Mouse (Mus musculus) cerebellum, adult 9-10 months (tissue): ENCODE measurements around the gene Btbd2.
A peak's percentile ranks its signal among the peaks of the same experiment; 100 is the strongest.
"Not testable (repeated sequence)": the region's sequence is repeated elsewhere in the genome, so short reads cannot be mapped to it uniquely, and the experiment has no call there.

Source experiments
- DNase-seq: peaks from one replicate; pipeline ENCODE4 v3.0.0; 2022

Btbd2 gene

DNA sequence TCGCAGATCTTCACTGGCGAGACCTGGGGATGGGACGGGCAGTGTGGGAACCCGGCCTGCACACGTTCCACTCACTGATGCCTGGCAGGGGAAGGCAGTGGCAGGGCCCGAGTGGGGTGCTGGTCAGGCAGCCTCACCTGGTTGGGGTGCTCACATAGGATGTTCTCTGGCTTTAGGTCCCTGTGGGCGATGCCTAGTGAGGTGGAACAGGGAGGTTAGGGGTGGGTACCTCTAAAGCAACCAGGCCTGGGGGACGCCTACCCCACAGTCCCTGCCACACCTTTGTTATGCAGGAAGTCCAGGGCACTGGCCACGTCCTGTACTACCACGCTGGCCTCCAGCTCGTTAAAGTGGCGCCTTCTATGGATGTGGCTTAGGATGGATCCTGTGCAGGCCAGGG, 12.1 kb upstream of the Btbd2 start:
- DNase-seq = no peak

GRCm38 (mm10) chr10:80668614-80669013, 11.7 kb upstream of the Btbd2 start:
- DNase-seq = peak; percentile 82

- DNase-seq = no peak
Measured at GRCm38 (mm10) chr10:80666837-80667412, 10.1 kb upstream of the Btbd2 start.

GRCm38 (mm10) chr10:80665981-80666733, 9.3 kb upstream of the Btbd2 start:
- no peak for DNase-seq

DNA sequence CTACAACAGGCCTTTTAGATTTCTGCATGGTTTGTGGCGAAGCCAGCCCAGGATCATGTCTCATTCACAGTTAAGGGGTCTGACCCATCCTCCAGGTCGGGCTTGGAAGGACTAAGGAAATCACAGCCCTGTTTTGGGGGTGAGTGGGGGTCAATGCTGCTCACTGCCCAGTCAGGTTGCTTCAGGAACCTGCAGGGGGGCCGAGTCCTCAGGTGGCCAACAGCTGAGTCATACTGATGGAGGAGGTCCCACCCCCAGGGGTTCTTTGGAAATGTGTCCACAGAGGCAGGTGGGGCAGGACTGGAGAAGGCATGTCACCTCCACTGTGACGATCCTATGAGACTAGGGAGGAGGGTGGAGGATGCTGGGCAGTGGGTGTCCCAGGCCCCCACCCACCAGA, 8.6 kb upstream of the Btbd2 start:
- peak; percentile 67 for DNase-seq

DNA sequence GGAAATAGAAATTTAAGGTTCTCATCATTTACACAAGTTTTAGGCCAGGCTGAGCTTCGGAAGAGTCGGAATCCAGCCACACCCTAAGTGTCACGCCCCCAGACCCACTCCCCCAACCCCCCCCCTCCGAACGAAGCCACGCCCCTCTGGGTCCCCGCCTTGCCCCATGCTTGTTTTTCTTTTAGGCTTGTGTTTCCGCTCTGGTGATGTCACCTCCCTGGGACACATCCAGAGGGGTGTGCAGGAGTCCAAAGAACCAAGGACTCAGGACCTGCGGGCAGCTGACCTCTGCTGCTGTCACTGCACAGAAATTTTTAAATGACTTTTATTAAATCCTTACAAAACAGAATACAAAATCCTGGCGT, 8.1 kb upstream of the Btbd2 start:
- no peak for DNase-seq

DNA sequence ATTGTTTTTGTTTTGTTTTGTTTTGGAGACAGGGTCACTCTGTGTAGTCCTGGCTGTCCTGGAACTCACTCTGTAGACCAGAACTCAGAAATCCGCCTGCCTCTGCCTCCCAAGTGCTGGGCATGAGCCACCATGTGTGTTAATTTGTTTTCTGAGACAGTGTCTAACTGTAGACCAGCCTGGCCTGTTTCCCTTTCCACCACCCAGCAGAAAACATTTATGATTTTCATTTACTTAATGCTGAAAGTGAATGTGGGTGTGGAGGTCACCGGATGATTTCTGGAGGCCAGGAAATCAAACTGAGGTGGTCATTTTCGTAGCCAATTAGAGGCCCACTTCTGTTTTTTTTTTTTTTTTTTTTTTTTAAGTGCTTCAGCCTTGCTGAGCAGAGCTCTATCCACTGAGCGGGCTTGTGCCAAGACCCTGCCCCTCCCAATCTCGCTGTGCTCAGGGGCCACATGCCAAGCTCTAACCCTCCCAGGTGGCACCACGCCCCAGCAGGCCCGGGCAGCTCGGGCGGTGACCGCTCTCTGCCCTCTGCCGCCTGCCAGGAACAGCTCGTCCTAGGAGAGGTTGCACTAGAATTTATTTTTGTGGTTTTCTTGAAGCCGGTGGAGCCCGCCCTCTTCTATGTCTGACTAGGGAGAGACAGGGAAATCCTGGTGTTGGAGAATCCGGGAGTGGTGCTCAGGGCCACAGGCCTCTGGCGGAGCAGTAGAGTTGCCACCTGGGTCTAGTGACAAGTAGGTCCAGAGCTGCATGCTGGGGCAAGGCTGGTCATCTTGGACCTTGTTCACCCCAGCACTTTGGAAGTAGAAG, 7.5 kb upstream of the Btbd2 start:
- DNase-seq = peak; percentile 81

DNA sequence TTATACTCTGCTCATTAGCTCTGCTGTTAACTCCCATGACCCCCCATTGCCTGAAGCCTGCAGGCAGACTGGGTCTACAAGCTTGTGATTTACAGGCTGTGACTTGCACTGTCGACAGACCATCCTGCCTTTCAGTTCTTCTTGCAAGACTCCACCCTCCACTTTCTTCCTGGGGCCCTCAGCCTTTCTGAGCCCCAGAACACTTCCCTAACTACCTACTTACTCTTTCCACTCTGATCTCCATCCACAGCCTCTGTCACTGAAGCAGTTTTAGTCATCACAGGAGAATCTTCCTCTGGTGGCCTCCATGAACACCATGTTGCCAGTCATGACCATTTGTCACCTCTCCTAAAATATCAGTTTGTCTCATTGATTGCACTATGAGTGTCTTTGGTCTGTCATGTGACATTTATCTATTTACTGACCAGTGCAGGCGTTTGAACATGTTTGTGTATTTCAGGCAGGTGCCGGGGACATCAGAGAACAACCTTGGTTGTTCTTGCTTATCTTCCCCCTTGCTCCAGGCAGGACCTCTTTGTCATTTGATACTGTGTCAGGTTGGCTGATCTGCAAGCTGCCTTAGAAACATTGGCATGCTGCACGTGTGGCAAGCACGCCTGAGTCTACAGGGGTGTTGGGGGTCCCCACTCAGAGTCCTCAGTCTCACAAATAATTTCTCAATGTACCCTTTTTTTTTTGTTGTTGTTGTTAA, 6.8 kb upstream of the Btbd2 start:
- no peak for DNase-seq

GRCm38 (mm10) chr10:80661149-80661548, 4.3 kb upstream of the Btbd2 start:
- DNase-seq = no peak

GRCm38 (mm10) chr10:80659213-80659612, 2.3 kb upstream of the Btbd2 start:
- DNase-seq = peak; percentile 87

DNA sequence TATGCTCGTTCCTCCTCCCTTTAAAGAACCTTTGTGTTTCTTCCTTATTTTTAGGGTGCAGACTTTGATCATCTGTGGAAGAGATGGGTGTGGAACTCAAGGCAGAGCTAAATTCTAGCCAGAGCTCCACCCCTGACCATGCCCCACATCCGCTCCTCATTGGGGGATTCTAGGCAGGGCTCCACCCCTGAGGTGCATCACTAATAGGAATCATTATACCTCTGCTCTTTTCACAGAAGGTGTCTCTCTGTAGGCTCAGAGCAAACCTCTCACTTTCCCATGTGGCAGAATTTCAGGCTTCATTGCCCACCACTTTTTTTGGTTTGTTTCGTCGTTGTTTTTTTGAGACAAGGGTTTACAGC, 2.0 kb upstream of the Btbd2 start:
- DNase-seq = no peak

DNA sequence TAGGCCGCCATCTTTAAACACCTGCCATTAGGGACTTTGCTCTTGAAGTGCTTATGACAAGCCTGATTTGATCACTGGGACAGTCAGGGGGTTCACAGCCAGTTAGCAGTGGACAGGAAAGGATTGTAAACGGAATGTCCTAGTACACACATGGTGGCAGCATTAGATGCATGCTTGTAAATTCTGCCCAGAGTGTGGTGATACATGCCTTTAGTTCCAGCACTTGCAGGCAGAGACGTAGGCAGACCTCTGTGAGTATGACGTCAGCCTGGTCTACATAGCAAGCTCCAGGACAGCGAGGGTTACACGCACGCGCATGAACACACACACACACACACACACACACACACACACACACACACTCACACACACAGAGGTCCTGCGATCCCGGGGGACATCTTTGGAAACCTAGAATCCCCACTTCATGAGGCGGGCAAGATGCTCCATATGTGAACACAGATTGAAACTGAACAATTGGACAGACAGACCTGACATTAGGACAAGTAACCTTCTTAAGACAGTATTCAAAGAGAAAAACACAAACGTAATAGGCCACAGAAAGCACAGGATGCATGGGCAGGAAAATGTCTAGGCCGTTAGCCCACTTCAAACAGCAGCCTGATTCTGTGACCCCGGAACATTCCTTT, 1.4 kb upstream of the Btbd2 start:
- peak; percentile 54 for DNase-seq

DNA sequence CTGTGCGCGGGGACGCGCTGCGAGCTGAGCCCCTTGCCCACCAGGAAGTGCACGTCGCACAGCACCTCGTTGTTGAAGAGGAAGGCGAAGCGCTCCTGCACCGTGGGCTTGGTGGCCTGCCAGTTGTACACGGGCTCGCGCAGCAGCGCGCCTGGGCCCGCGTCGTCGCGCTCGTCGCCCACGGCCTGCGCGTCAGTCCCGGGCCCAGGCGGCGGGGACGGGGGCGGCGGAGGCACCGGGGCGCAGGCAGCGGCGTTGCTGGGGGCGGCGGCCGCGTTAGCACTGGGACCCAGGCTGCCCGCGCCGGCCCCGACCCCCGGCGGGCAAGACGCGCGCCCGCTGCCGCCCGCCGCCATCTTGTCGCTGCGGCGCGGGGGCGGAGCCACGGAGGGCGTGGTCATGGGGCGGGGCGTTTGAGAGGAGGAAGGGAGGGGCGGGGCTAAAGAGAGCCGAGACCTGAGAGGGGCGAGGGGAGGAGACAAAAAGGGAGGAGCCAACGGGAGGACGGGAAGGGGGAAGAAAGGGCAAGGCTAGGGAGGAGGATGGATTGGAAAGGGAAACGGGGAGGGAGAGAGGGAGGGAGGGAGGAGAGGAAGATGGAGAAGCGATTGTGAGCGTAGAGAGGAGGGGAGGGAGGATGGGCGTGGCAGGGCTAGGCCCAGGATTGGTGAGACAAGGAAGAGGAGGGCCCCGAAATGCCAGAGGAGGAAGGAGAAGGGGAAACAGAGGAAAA, 575 bp downstream of the Btbd2 start:
- peak; percentile 98 for DNase-seq

DNA sequence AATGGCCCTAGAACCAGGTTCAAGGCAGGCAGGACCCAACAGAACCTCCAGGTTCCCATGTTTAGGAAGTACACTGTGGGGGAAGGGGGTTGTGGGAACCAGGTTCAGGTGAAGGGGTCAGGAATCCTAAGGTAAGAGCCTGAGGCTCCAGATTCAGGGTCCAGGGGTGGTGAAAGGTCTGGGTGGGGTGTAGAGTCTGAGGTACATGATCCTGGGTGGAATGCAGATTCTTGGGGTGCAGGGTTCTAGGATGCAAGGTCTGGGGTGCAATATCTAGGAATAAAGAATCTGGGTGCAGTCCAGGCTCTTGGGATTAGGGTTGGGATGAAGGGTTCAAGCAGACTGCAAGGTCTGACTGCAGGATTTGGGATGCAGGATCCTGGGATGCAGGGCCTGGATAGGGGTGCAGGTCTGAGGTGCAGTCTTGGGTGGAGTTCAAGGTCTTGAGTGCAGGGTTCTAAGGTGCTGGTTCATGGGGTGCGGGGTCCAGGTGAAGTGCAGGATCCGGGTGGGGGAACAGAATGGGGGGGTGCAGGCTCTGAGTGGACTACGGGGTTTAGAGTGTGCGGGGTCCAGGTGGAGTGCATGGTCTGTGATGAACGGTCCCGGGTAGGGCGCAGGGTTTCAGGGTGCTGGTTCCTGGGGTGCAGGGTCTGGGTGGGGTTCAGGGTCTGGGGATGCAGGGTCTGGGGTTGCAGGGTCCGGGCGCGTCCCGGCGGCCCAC, 1.3 kb downstream of the Btbd2 start:
- peak; percentile 68 for DNase-seq

DNA sequence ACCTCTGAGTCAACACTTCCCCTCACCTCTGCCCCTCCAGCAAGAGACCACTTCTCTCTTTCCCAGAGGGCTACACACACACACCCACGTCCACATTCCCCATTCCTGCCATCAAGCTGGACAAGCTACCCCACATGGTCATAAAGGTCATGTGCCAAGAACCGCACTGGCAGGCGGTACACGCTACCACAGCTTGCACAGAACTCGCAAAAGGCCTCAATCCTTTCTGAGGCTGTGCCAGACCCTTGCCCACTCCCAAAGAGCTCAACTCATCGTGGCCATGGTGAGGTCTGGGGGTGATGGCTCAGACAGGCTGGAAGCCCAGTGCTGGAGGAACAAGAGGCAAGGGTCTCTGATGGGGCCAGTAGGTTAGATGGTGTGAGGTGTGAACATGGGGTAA, 2.0 kb downstream of the Btbd2 start:
- DNase-seq = peak; percentile 68

GRCm38 (mm10) chr10:80653156-80653720, 3.6 kb downstream of the Btbd2 start:
- DNase-seq = no peak

DNA sequence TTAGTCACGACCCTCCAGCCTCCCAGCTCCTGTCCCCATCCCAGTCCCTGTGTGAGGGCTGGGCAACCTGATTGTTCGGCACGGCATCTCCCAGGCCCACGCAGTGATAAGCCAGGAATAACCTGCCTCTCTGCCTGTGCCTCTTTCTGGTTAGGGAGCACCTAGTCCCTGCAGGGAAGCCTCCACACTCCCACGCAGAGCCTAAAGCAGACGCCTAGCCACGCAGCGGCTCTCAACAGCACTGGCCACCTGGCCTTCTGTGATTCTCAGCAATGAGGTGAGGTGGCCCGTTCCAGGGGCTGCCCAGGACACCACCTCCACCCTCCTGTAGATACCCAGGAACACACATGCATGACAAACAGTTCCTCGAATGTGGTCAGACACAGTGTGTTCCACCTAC, 6.5 kb downstream of the Btbd2 start:
- no peak for DNase-seq

- DNase-seq = not testable (repeated sequence)
Measured at GRCm38 (mm10) chr10:80649910-80650309, 7.0 kb downstream of the Btbd2 start.

DNA sequence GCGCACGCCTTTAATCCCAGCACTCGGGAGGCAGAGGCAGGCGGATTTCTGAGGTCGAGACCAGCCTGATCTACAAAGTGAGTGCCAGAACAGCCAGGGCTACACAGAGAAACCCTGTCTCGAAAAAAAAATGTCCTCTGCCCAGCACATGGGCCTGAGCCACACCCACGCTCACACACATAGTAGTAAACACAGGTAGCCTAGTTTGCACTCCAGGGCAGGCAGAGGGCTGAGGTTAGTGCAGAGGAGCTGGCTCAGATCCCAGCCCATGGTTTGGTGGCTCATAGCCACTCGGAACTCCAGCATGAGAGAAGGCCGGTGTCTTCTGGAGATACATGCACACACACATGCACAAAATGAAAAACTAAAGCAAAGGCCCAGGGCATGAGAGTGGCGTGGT, 9.9 kb downstream of the Btbd2 start:
- DNase-seq = no peak

DNA sequence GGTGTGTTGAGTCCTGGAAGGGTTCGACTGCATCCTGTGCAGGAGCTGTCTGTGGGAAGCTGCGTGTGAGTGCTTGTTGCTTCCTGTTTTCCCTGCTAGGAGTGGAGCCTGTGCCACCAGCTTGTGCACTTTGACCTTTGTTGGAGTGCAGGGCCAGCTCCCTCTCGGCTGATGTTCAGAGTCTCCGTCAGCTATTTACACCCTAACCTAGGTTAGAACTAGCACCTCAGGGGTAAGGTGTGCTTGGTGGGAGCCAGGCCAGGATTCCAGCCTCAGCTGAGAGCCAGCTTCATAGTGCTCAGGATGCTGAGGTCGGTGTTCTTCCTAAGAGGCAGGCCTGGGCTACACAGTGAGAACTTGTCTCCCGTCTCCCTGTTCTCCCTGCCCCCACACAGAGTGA, 21.5 kb downstream of the Btbd2 start:
- no peak for DNase-seq

- no peak for DNase-seq
Measured at GRCm38 (mm10) chr10:80628925-80629324, 27.9 kb downstream of the Btbd2 start.
